Mouse (Mus musculus): ENCODE results near the gene Adora1. TPM values are rescaled to one million over a fixed set of nuclear protein-coding genes. Genes with fewer than 3 reads are reported as not detected.

Gene Adora1
- polyA plus RNA-seq, 1 experiment from 2014 or later, result 21.5 TPM

- no peak for ATAC-seq
- 75% methylated on average over 6 of the region's 6 CpGs for WGBS
Observed at GRCm38 (mm10) chr1:134212351-134212750, 22.9 kb downstream of the Adora1 start.

GRCm38 (mm10) chr1:134211631-134212030 is 23.6 kb downstream of the Adora1 start:
- no peaks in the 10 kb centered on the region for H3K36me3 ChIP-seq (ENCODE audit: control insufficient read depth, insufficient read depth)
- no peak overlapping the region for H3K4me3 ChIP-seq (replicated peaks; ENCODE audit: low read length)
- no peak for ATAC-seq
- no peak overlapping the region for H3K9ac ChIP-seq (replicated peaks; ENCODE audit: low read depth, low read length)
- H3K9me3 ChIP-seq (ENCODE audit: control insufficient read depth, low read length), result no peaks in the 10 kb centered on the region
- no peak overlapping the region for H3K27ac ChIP-seq (ENCODE audit: low read length)
- H3K4me2 ChIP-seq (ENCODE audit: low read length), result no peak overlapping the region
- 9% methylated on average over 2 of the region's 2 CpGs for WGBS
- peaks cover 17% of the 10 kb centered on the region for H3K4me1 ChIP-seq (replicated peaks; ENCODE audit: control insufficient read depth, insufficient read depth, low read length)
- no peaks in the 10 kb centered on the region for H3K27me3 ChIP-seq (replicated peaks; ENCODE audit: control insufficient read depth, insufficient read depth, low read length)

More at GRCm38 (mm10) chr1:134212351-134212750, 22.9 kb downstream of the Adora1 start:
- Histone ChIP-seq H3K27me3 (replicated peaks; ENCODE audit: control insufficient read depth, insufficient read depth, low read length) (no peaks in the 10 kb centered on the region), H3K4me2 (ENCODE audit: low read length) (no peak overlapping the region), H3K9ac (replicated peaks; ENCODE audit: low read depth, low read length) (no peak overlapping the region), H3K27ac (ENCODE audit: low read length) (no peak overlapping the region), H3K4me3 (replicated peaks; ENCODE audit: low read length) (no peak overlapping the region), H3K36me3 (ENCODE audit: control insufficient read depth, insufficient read depth) (no peaks in the 10 kb centered on the region), H3K4me1 (replicated peaks; ENCODE audit: control insufficient read depth, insufficient read depth, low read length) (peaks cover 21% of the 10 kb centered on the region), H3K9me3 (ENCODE audit: control insufficient read depth, low read length) (no peaks in the 10 kb centered on the region)

GRCm38 (mm10) chr1:134211043-134211442 is 24.2 kb downstream of the Adora1 start:
- Histone ChIP-seq H3K4me1 (replicated peaks; ENCODE audit: control insufficient read depth, insufficient read depth, low read length) (peaks cover 15% of the 10 kb centered on the region), H3K27me3 (replicated peaks; ENCODE audit: control insufficient read depth, insufficient read depth, low read length) (no peaks in the 10 kb centered on the region), H3K4me3 (replicated peaks; ENCODE audit: low read length) (no peak overlapping the region), H3K27ac (ENCODE audit: low read length) (no peak overlapping the region), H3K36me3 (ENCODE audit: control insufficient read depth, insufficient read depth) (no peaks in the 10 kb centered on the region), H3K9me3 (ENCODE audit: control insufficient read depth, low read length) (no peaks in the 10 kb centered on the region), H3K4me2 (ENCODE audit: low read length) (no peak overlapping the region), H3K9ac (replicated peaks; ENCODE audit: low read depth, low read length) (no peak overlapping the region)
- WGBS, result 73% methylated on average over 6 of the region's 6 CpGs
- no peak for ATAC-seq

- ATAC-seq, result no peak
- Histone ChIP-seq H3K36me3 (ENCODE audit: control insufficient read depth, insufficient read depth) (no peaks in the 10 kb centered on the region), H3K4me3 (replicated peaks; ENCODE audit: low read length) (no peak overlapping the region), H3K4me2 (ENCODE audit: low read length) (no peak overlapping the region), H3K27me3 (replicated peaks; ENCODE audit: control insufficient read depth, insufficient read depth, low read length) (no peaks in the 10 kb centered on the region), H3K9me3 (ENCODE audit: control insufficient read depth, low read length) (no peaks in the 10 kb centered on the region), H3K4me1 (replicated peaks; ENCODE audit: control insufficient read depth, insufficient read depth, low read length) (peaks cover 14% of the 10 kb centered on the region), H3K9ac (replicated peaks; ENCODE audit: low read depth, low read length) (no peak overlapping the region), H3K27ac (ENCODE audit: low read length) (no peak overlapping the region)
- 47% methylated on average over 6 of the region's 6 CpGs for WGBS
Observed at GRCm38 (mm10) chr1:134210179-134210755, 25.0 kb downstream of the Adora1 start.

- Histone ChIP-seq H3K9me3 (ENCODE audit: control insufficient read depth, low read length) (no peaks in the 10 kb centered on the region), H3K4me2 (ENCODE audit: low read length) (no peak overlapping the region), H3K4me1 (replicated peaks; ENCODE audit: control insufficient read depth, insufficient read depth, low read length) (peaks cover 11% of the 10 kb centered on the region), H3K4me3 (replicated peaks; ENCODE audit: low read length) (no peak overlapping the region), H3K36me3 (ENCODE audit: control insufficient read depth, insufficient read depth) (0 out of 2 replicates have a peak, but pooled peaks cover 2% of the 10 kb centered on the region), H3K27me3 (replicated peaks; ENCODE audit: control insufficient read depth, insufficient read depth, low read length) (no peaks in the 10 kb centered on the region), H3K9ac (replicated peaks; ENCODE audit: low read depth, low read length) (no peak overlapping the region), H3K27ac (ENCODE audit: low read length) (no peak overlapping the region)
- ATAC-seq, result no peak
- WGBS, result 53% methylated on average over 5 of the region's 5 CpGs
Observed at GRCm38 (mm10) chr1:134206085-134206484, 29.1 kb downstream of the Adora1 start.

GRCm38 (mm10) chr1:134205296-134206018 is 29.8 kb downstream of the Adora1 start:
- H3K36me3 ChIP-seq (ENCODE audit: control insufficient read depth, insufficient read depth), result 0 out of 2 replicates have a peak, but pooled peaks cover 2% of the 10 kb centered on the region
- no peaks in the 10 kb centered on the region for H3K27me3 ChIP-seq (replicated peaks; ENCODE audit: control insufficient read depth, insufficient read depth, low read length)
- peaks cover 11% of the 10 kb centered on the region for H3K4me1 ChIP-seq (replicated peaks; ENCODE audit: control insufficient read depth, insufficient read depth, low read length)
- 59% methylated on average over 9 of the region's 9 CpGs for whole genome bisulfite sequencing
- H3K9me3 ChIP-seq (ENCODE audit: control insufficient read depth, low read length), result no peaks in the 10 kb centered on the region
- ATAC-seq, result peak; percentile 47
- no peak overlapping the region for H3K4me3 ChIP-seq (replicated peaks; ENCODE audit: low read length)
- no peak overlapping the region for H3K4me2 ChIP-seq (ENCODE audit: low read length)
- peak overlapping the region; percentile 42 for H3K27ac ChIP-seq (ENCODE audit: low read length)
- peak overlapping the region; percentile 22; the same call in 1 of the 2 replicates for H3K9ac ChIP-seq (replicated peaks; ENCODE audit: low read depth, low read length)

- Histone ChIP-seq H3K36me3 (ENCODE audit: control insufficient read depth, insufficient read depth) (0 out of 2 replicates have a peak, but pooled peaks cover 2% of the 10 kb centered on the region), H3K4me3 (replicated peaks; ENCODE audit: low read length) (no peak overlapping the region), H3K4me1 (replicated peaks; ENCODE audit: control insufficient read depth, insufficient read depth, low read length) (peaks cover 11% of the 10 kb centered on the region), H3K9me3 (ENCODE audit: control insufficient read depth, low read length) (no peaks in the 10 kb centered on the region), H3K27ac (ENCODE audit: low read length) (peak overlapping the region; percentile 69), H3K4me2 (ENCODE audit: low read length) (no peak overlapping the region), H3K9ac (replicated peaks; ENCODE audit: low read depth, low read length) (no peak overlapping the region), H3K27me3 (replicated peaks; ENCODE audit: control insufficient read depth, insufficient read depth, low read length) (no peaks in the 10 kb centered on the region)
- peak; percentile 59; the same call in 1 of the 2 replicates for ATAC-seq
- WGBS, result 69% methylated on average over 13 of the region's 13 CpGs
Observed at GRCm38 (mm10) chr1:134204230-134204629, 31.0 kb downstream of the Adora1 start.

- Histone ChIP-seq H3K9ac (replicated peaks; ENCODE audit: low read depth, low read length) (no peak overlapping the region), H3K27me3 (replicated peaks; ENCODE audit: control insufficient read depth, insufficient read depth, low read length) (no peaks in the 10 kb centered on the region), H3K4me3 (replicated peaks; ENCODE audit: low read length) (no peak overlapping the region), H3K4me1 (replicated peaks; ENCODE audit: control insufficient read depth, insufficient read depth, low read length) (peaks cover 11% of the 10 kb centered on the region), H3K9me3 (ENCODE audit: control insufficient read depth, low read length) (no peaks in the 10 kb centered on the region), H3K36me3 (ENCODE audit: control insufficient read depth, insufficient read depth) (0 out of 2 replicates have a peak, but pooled peaks cover 2% of the 10 kb centered on the region), H3K27ac (ENCODE audit: low read length) (no peak overlapping the region), H3K4me2 (ENCODE audit: low read length) (no peak overlapping the region)
- no peak for ATAC-seq
- WGBS, result 33% methylated on average over 3 of the region's 3 CpGs
Observed at GRCm38 (mm10) chr1:134201751-134202420, 33.3 kb downstream of the Adora1 start.

GRCm38 (mm10) chr1:134200998-134201686 is 34.1 kb downstream of the Adora1 start:
- Histone ChIP-seq H3K27ac (ENCODE audit: low read length) (no peak overlapping the region), H3K4me3 (replicated peaks; ENCODE audit: low read length) (no peak overlapping the region), H3K9me3 (ENCODE audit: control insufficient read depth, low read length) (no peaks in the 10 kb centered on the region), H3K9ac (replicated peaks; ENCODE audit: low read depth, low read length) (no peak overlapping the region), H3K36me3 (ENCODE audit: control insufficient read depth, insufficient read depth) (0 out of 2 replicates have a peak, but pooled peaks cover 2% of the 10 kb centered on the region), H3K4me2 (ENCODE audit: low read length) (no peak overlapping the region), H3K27me3 (replicated peaks; ENCODE audit: control insufficient read depth, insufficient read depth, low read length) (no peaks in the 10 kb centered on the region), H3K4me1 (replicated peaks; ENCODE audit: control insufficient read depth, insufficient read depth, low read length) (peaks cover 11% of the 10 kb centered on the region)
- ATAC-seq, result 0 out of 2 replicates have a peak, but pooled peaks have one; percentile 18
- 82% methylated on average over 6 of the region's 6 CpGs for WGBS

Data from forebrain, embryonic 16.5 days (tissue).